Mouse (Mus musculus): ENCODE results near the gene Ctss. TPM values are rescaled to one million over a fixed set of nuclear protein-coding genes. Genes with fewer than 3 reads are reported as not detected.

Gene Ctss
- total and polyA plus RNA-seq, 3 experiments: not detected

GRCm38 (mm10) chr3:95598734-95599133 lies 72.1 kb downstream of the Ctss start:
- no peak overlapping the region for H3K27ac ChIP-seq (ENCODE audit: control insufficient read depth, low read depth, low read length)
- H3K4me1 ChIP-seq (ENCODE audit: control insufficient read depth in 1 of 2, insufficient read depth in 2 of 2, low read length in 2 of 2): no peaks in the 10 kb centered on the region
- H3K9me3 ChIP-seq (replicated peaks; ENCODE audit: insufficient read depth, low read length): no peaks in the 10 kb centered on the region
- no peak for DNase-seq (ENCODE audit: low read depth, low spot score)
- peaks cover 2 to 26% of the 10 kb centered on the region in 2 experiments; a peak in 3 of 4 replicates for H3K36me3 ChIP-seq (ENCODE audit: control insufficient read depth in 1 of 2, insufficient read depth in 2 of 2, low read length in 2 of 2)
- H3K4me3 ChIP-seq (ENCODE audit: control insufficient read depth in 1 of 2, insufficient read depth in 1 of 2, low read depth in 2 of 2, low read length in 2 of 2): no peak overlapping the region
- H3K27me3 ChIP-seq (ENCODE audit: control insufficient read depth in 1 of 2, insufficient read depth in 2 of 2, low read length in 2 of 2): no peaks in the 10 kb centered on the region
- H3K9ac ChIP-seq (ENCODE audit: control insufficient read depth, low read depth, low read length, poor library complexity, severe bottlenecking): no peak overlapping the region
- TF ChIP-seq TAL1 (IDR thresholded peaks at IDR 0.05; ENCODE audit: low read length) (no peak), POLR2AphosphoS5 (IDR thresholded peaks at IDR 0.05; ENCODE audit: borderline replicate concordance, low read depth, low read length) (no peak), ETS1 (IDR thresholded peaks at IDR 0.05; ENCODE audit: low read depth, low read length) (no peak), ZC3H11A (IDR thresholded peaks at IDR 0.05; ENCODE audit: low read depth, low read length) (no peak), MEF2A (IDR thresholded peaks at IDR 0.05; ENCODE audit: extremely low read depth, insufficient replicate concordance, low read depth, low read length, poor library complexity, severe bottlenecking) (no peak), SIN3A (IDR thresholded peaks at IDR 0.05; ENCODE audit: low read length) (no peak), E2F4 (IDR thresholded peaks at IDR 0.05; ENCODE audit: borderline replicate concordance, low read depth, low read length) (no peak)
- no peaks in the 10 kb centered on the region; the same call in 1 of the 2 replicates for H3K79me2 ChIP-seq (ENCODE audit: control insufficient read depth, insufficient read depth, low read length, poor library complexity)

- no peak for TF ChIP-seq MAZ (IDR thresholded peaks at IDR 0.05; ENCODE audit: low read depth, low read length)
- no peak for TF ChIP-seq NRF1 (IDR thresholded peaks at IDR 0.05; ENCODE audit: insufficient read depth, low read depth, low read length, poor library complexity, severe bottlenecking)
- TF ChIP-seq CTCF (IDR thresholded peaks at IDR 0.05 in 2 of 3, conservative IDR thresholded peaks at IDR 0.05 in 1 of 3; ENCODE audit: control insufficient read depth in 1 of 3, insufficient read depth in 1 of 3, low read depth in 2 of 3, low read length in 3 of 3, poor library complexity in 1 of 3, severe bottlenecking in 1 of 3): no peak
- no peak for TF ChIP-seq MEF2A (IDR thresholded peaks at IDR 0.05; ENCODE audit: extremely low read depth, insufficient replicate concordance, low read depth, low read length, poor library complexity, severe bottlenecking)
- TF ChIP-seq HCFC1 (IDR thresholded peaks at IDR 0.05; ENCODE audit: low read depth, low read length): no peak
- no peak for TF ChIP-seq ZNF384 (IDR thresholded peaks at IDR 0.05; ENCODE audit: low read depth, low read length)
- TF ChIP-seq ELF1 (IDR thresholded peaks at IDR 0.05; ENCODE audit: low read depth, low read length): no peak
- no peak for TF ChIP-seq EP300 (IDR thresholded peaks at IDR 0.05; ENCODE audit: low read depth in 1 of 2, low read length in 2 of 2)
- TF ChIP-seq TBP (IDR thresholded peaks at IDR 0.05; ENCODE audit: low read depth, low read length): no peak
- TF ChIP-seq TAL1 (IDR thresholded peaks at IDR 0.05; ENCODE audit: low read length): no peak
- no peak for TF ChIP-seq JUND (IDR thresholded peaks at IDR 0.05; ENCODE audit: low read depth, low read length)
- TF ChIP-seq MXI1 (IDR thresholded peaks at IDR 0.05; ENCODE audit: low read depth, low read length): no peak
- TF ChIP-seq SMC3 (IDR thresholded peaks at IDR 0.05; ENCODE audit: low read depth, low read length): no peak
- TF ChIP-seq MAX (IDR thresholded peaks at IDR 0.05; ENCODE audit: low read length): no peak
- TF ChIP-seq SIN3A (IDR thresholded peaks at IDR 0.05; ENCODE audit: low read length): no peak
- TF ChIP-seq CHD1 (IDR thresholded peaks at IDR 0.05; ENCODE audit: low read depth, low read length): no peak
- Histone ChIP-seq H3K4me1 (ENCODE audit: control insufficient read depth in 1 of 2, insufficient read depth in 2 of 2, low read length in 2 of 2) (no peaks in the 10 kb centered on the region), H3K27me3 (ENCODE audit: control insufficient read depth in 1 of 2, insufficient read depth in 2 of 2, low read length in 2 of 2) (no peaks in the 10 kb centered on the region), H3K9me3 (replicated peaks; ENCODE audit: insufficient read depth, low read length) (no peaks in the 10 kb centered on the region), H3K4me3 (ENCODE audit: control insufficient read depth in 1 of 2, insufficient read depth in 1 of 2, low read depth in 2 of 2, low read length in 2 of 2) (no peak overlapping the region), H3K27ac (ENCODE audit: control insufficient read depth, low read depth, low read length) (no peak overlapping the region), H3K9ac (ENCODE audit: control insufficient read depth, low read depth, low read length, poor library complexity, severe bottlenecking) (no peak overlapping the region), H3K79me2 (ENCODE audit: control insufficient read depth, insufficient read depth, low read length, poor library complexity) (no peaks in the 10 kb centered on the region; the same call in 1 of the 2 replicates), H3K36me3 (ENCODE audit: control insufficient read depth in 1 of 2, insufficient read depth in 2 of 2, low read length in 2 of 2) (peaks cover 2 to 16% of the 10 kb centered on the region in 2 experiments; a peak in 3 of 4 replicates)
- no peak for DNase-seq (ENCODE audit: low read depth, low spot score)
These were observed 74.7 kb downstream of the Ctss start for GRCm38 (mm10) chr3:95601287-95601686.

Other genes starting within 250 kb of the Ctss start
- 203 and 265 TPM in 2 replicates for gene Mindy1, start 245.4 kb upstream of the Ctss start, total RNA-seq (2012; rRNA removed)
- gene Mindy1, start 245.4 kb upstream of the Ctss start, polyA plus RNA-seq (2012; ENCODE audit: insufficient read depth in 1 of 2, insufficient read length in 2 of 2, low read depth in 1 of 2, low replicate concordance in 2 of 2, missing spikeins in 1 of 2): 100 to 1,000 TPM in 1 of 2 experiments, not detected in 1; 234 TPM
- 28.5 and 32.4 TPM in 2 replicates for gene Prune1, start 244.7 kb upstream of the Ctss start, total RNA-seq (2012; rRNA removed)
- 10 to 100 TPM in 1 of 2 experiments, not detected in 1; 51.8 TPM for gene Prune1, start 244.7 kb upstream of the Ctss start, polyA plus RNA-seq (2012; ENCODE audit: insufficient read depth in 1 of 2, insufficient read length in 2 of 2, low read depth in 1 of 2, low replicate concordance in 2 of 2, missing spikeins in 1 of 2)
- gene Anxa9, start 219.6 kb upstream of the Ctss start, total RNA-seq (2012; rRNA removed): 7.7 and 7.8 TPM in 2 replicates
- gene Anxa9, start 219.6 kb upstream of the Ctss start, polyA plus RNA-seq (2012; ENCODE audit: insufficient read depth in 1 of 2, insufficient read length in 2 of 2, low read depth in 1 of 2, low replicate concordance in 2 of 2, missing spikeins in 1 of 2): 10 to 100 TPM in 1 of 2 experiments, not detected in 1; 33.9 TPM
- 240 and 307 TPM in 2 replicates for gene Cers2, start 212.0 kb upstream of the Ctss start, total RNA-seq (2012; rRNA removed)
- 100 to 1,000 TPM; 134 to 357 TPM for gene Cers2, start 212.0 kb upstream of the Ctss start, polyA plus RNA-seq (2012; ENCODE audit: insufficient read depth in 1 of 2, insufficient read length in 2 of 2, low read depth in 1 of 2, low replicate concordance in 2 of 2, missing spikeins in 1 of 2)
- gene Setdb1, start 169.6 kb upstream of the Ctss start, total RNA-seq (2012; rRNA removed): 91.0 and 101 TPM in 2 replicates
- gene Setdb1, start 169.6 kb upstream of the Ctss start, polyA plus RNA-seq (2012; ENCODE audit: insufficient read depth in 1 of 2, insufficient read length in 2 of 2, low read depth in 1 of 2, low replicate concordance in 2 of 2, missing spikeins in 1 of 2): 100 to 1,000 TPM in 1 of 2 experiments, not detected in 1; 116 TPM
- not detected in 2 replicates for gene 4930558C23Rik, start 123.9 kb upstream of the Ctss start, total RNA-seq (2012; rRNA removed)
- gene 4930558C23Rik, start 123.9 kb upstream of the Ctss start, polyA plus RNA-seq (2012; ENCODE audit: insufficient read depth in 1 of 2, insufficient read length in 2 of 2, low read depth in 1 of 2, low replicate concordance in 2 of 2, missing spikeins in 1 of 2): not detected
- 16.4 and 22.2 TPM in 2 replicates for gene Arnt, start 92.4 kb upstream of the Ctss start, total RNA-seq (2012; rRNA removed)
- 10 to 100 TPM; 62.4 to 90.7 TPM for gene Arnt, start 92.4 kb upstream of the Ctss start, polyA plus RNA-seq (2012; ENCODE audit: insufficient read depth in 1 of 2, insufficient read length in 2 of 2, low read depth in 1 of 2, low replicate concordance in 2 of 2, missing spikeins in 1 of 2)
- gene Ctsk, start 27.5 kb upstream of the Ctss start, total RNA-seq (2012; rRNA removed): 0.08 TPM in 1 of 2 replicates, not detected in the other
- under 1 TPM in 1 of 2 experiments, not detected in 1; 0.10 TPM for gene Ctsk, start 27.5 kb upstream of the Ctss start, polyA plus RNA-seq (2012; ENCODE audit: insufficient read depth in 1 of 2, insufficient read length in 2 of 2, low read depth in 1 of 2, low replicate concordance in 2 of 2, missing spikeins in 1 of 2)
- gene Hormad1, start 32.9 kb downstream of the Ctss start, total RNA-seq (2012; rRNA removed): not detected in 2 replicates
- not detected for gene Hormad1, start 32.9 kb downstream of the Ctss start, polyA plus RNA-seq (2012; ENCODE audit: insufficient read depth in 1 of 2, insufficient read length in 2 of 2, low read depth in 1 of 2, low replicate concordance in 2 of 2, missing spikeins in 1 of 2)
- gene Golph3l, start 62.1 kb downstream of the Ctss start, total RNA-seq (2012; rRNA removed): 41.0 and 43.8 TPM in 2 replicates
- gene Golph3l, start 62.1 kb downstream of the Ctss start, polyA plus RNA-seq (2012; ENCODE audit: insufficient read depth in 1 of 2, insufficient read length in 2 of 2, low read depth in 1 of 2, low replicate concordance in 2 of 2, missing spikeins in 1 of 2): 10 to 100 TPM in 1 of 2 experiments, not detected in 1; 45.1 TPM
- gene Ensa, start 98.2 kb downstream of the Ctss start, total RNA-seq (2012; rRNA removed): 68.5 and 85.2 TPM in 2 replicates
- gene Ensa, start 98.2 kb downstream of the Ctss start, polyA plus RNA-seq (2012; ENCODE audit: insufficient read depth in 1 of 2, insufficient read length in 2 of 2, low read depth in 1 of 2, low replicate concordance in 2 of 2, missing spikeins in 1 of 2): 10 to 100 TPM in 1 of 2 experiments, not detected in 1; 90.5 TPM
- 140 and 142 TPM in 2 replicates for gene Mcl1, start 132.0 kb downstream of the Ctss start, total RNA-seq (2012; rRNA removed)
- gene Mcl1, start 132.0 kb downstream of the Ctss start, polyA plus RNA-seq (2012; ENCODE audit: insufficient read depth in 1 of 2, insufficient read length in 2 of 2, low read depth in 1 of 2, low replicate concordance in 2 of 2, missing spikeins in 1 of 2): 100 to 1,000 TPM; 156 to 211 TPM
- 0.03 and 0.27 TPM in 2 replicates for gene Adamtsl4, start 161.1 kb downstream of the Ctss start, total RNA-seq (2012; rRNA removed)
- gene Adamtsl4, start 161.1 kb downstream of the Ctss start, polyA plus RNA-seq (2012; ENCODE audit: insufficient read depth in 1 of 2, insufficient read length in 2 of 2, low read depth in 1 of 2, low replicate concordance in 2 of 2, missing spikeins in 1 of 2): under 1 TPM in 1 of 2 experiments, not detected in 1; 0.88 TPM
- 0.39 and 1.0 TPM in 2 replicates for gene Ecm1, start 212.8 kb downstream of the Ctss start, total RNA-seq (2012; rRNA removed)
- 1 to 10 TPM in 1 of 2 experiments, not detected in 1; 9.5 TPM for gene Ecm1, start 212.8 kb downstream of the Ctss start, polyA plus RNA-seq (2012; ENCODE audit: insufficient read depth in 1 of 2, insufficient read length in 2 of 2, low read depth in 1 of 2, low replicate concordance in 2 of 2, missing spikeins in 1 of 2)
- gene Tars2, start 233.4 kb downstream of the Ctss start, total RNA-seq (2012; rRNA removed): 138 and 141 TPM in 2 replicates
- 100 to 1,000 TPM in 1 of 2 experiments, not detected in 1; 237 TPM for gene Tars2, start 233.4 kb downstream of the Ctss start, polyA plus RNA-seq (2012; ENCODE audit: insufficient read depth in 1 of 2, insufficient read length in 2 of 2, low read depth in 1 of 2, low replicate concordance in 2 of 2, missing spikeins in 1 of 2)